Mouse (Mus musculus) heart, embryonic 16.5 days (tissue): Measurements from ENCODE around the gene Gm21903. TPM values are rescaled to one million over a fixed set of nuclear protein-coding genes. Genes with fewer than 3 reads are reported as not detected.
A peak's percentile ranks its signal among the peaks of the same experiment; 100 is the strongest.
"Not testable (repeated sequence)": the region's sequence is repeated elsewhere in the genome, so short reads cannot be mapped to it uniquely, and the experiment has no call there.

Source experiments
- ATAC-seq: fragments of 200-750 bp; cut with Nextera tagmentation; replicated peaks from 2 replicates; pipeline ENCODE4 v1.8.0; 2017; ENCODE audit warnings: moderate number of reproducible peaks; ENCODE audit not compliant: insufficient read depth, low FRiP score; ENCODE audit errors: extremely low read depth
- H3K27ac ChIP-seq: fragments of 300-500 bp; sonication (generic); 2 replicates; pipeline ENCODE4 v1.5.1; 2014; ENCODE audit warnings: mild to moderate bottlenecking, low read length, control low read depth, moderate library complexity
- H3K27me3 ChIP-seq: fragments of 300-500 bp; sonication (generic); 2 replicates; pipeline ENCODE4 v1.6.1; 2014; ENCODE audit warnings: low read length, mixed read lengths; ENCODE audit not compliant: control insufficient read depth, insufficient read depth
- H3K36me3 ChIP-seq: fragments of 300-500 bp; sonication (generic); 2 replicates; pipeline ENCODE4 v1.6.1; 2014; ENCODE audit not compliant: control insufficient read depth, insufficient read depth
- H3K4me1 ChIP-seq: fragments of 300-500 bp; sonication (generic); 2 replicates; pipeline ENCODE4 v1.6.1; 2014; ENCODE audit warnings: low read length, mixed read lengths; ENCODE audit not compliant: control insufficient read depth, insufficient read depth
- H3K4me2 ChIP-seq: fragments of 300-500 bp; sonication (generic); 2 replicates; pipeline ENCODE4 v1.6.1; 2014; ENCODE audit warnings: low read depth, mild to moderate bottlenecking, control low read depth, low read length
- H3K4me3 ChIP-seq: fragments of 300-500 bp; sonication (generic); 2 replicates; pipeline ENCODE4 v1.5.1; 2014; ENCODE audit warnings: mild to moderate bottlenecking, control low read depth, low read length
- H3K9ac ChIP-seq: fragments of 300-500 bp; sonication (generic); 2 replicates; pipeline ENCODE4 v1.6.1; 2014; ENCODE audit warnings: low read length, control low read depth
- H3K9me3 ChIP-seq: fragments of 300-500 bp; sonication (generic); replicated peaks from 2 replicates; pipeline ENCODE4 v1.6.1; 2016; ENCODE audit warnings: low read length; ENCODE audit not compliant: control insufficient read depth
- WGBS: fragments of 180-500 bp; shearing (Covaris S2); extraction: QIAGEN DNeasy Blood & Tissue Kit; methylation state at CpG from one replicate; pipeline ENCODE4 v1.1.7; 2014; 5-methylcytosine and 5-hydroxymethylcytosine counted together
- polyA plus RNA-seq: library from polyadenylated mRNA; unstranded; fragments of >200 nt; fragmentation: Nextera tagmentation; extraction: Ambion mirVana; gene quantifications from 2 replicates; pipeline ENCODE4 v1.2.1, GENCODE M21; 2015

Gm21903 gene
- not detected in 2 replicates for polyA plus RNA-seq

- no peak for ATAC-seq
- Histone ChIP-seq H3K27me3 (no peaks in the 10 kb centered on the region), H3K27ac (no peak within 1 kb of the TSS), H3K4me2 (no peak within 1 kb of the TSS), H3K4me3 (no peak within 1 kb of the TSS), H3K9ac (no peak within 1 kb of the TSS), H3K36me3 (no peaks in the 10 kb centered on the region), H3K9me3 (peaks cover 6% of the 10 kb centered on the region), H3K4me1 (no peaks in the 10 kb centered on the region)
Observed at GRCm38 (mm10) chr17:39043241-39043640, at the start of gene Gm21903. TSS of gene Gm21903 (minus strand) at chr17:39043341.

GRCm38 (mm10) chr17:39076937-39077336 is 33.8 kb upstream of the Gm21903 start, which contains the start of gene Esp23:
TSS of gene Esp23 (minus strand) at chr17:39077037.
- Histone ChIP-seq H3K4me3 (no peak within 1 kb of the TSS), H3K9me3 (peaks cover 12% of the 10 kb centered on the region), H3K36me3 (no peaks in the 10 kb centered on the region), H3K4me1 (no peaks in the 10 kb centered on the region), H3K27me3 (no peaks in the 10 kb centered on the region), H3K27ac (no peak within 1 kb of the TSS), H3K9ac (no peak within 1 kb of the TSS), H3K4me2 (no peak within 1 kb of the TSS)
- WGBS, result 39% methylated on average over 1 of the region's 1 CpGs
- ATAC-seq, result no peak

- no peak overlapping the region for H3K27ac ChIP-seq
- H3K4me2 ChIP-seq, result no peak overlapping the region
- no peak for ATAC-seq
- no peak overlapping the region for H3K9ac ChIP-seq
- H3K27me3 ChIP-seq, result no peaks in the 10 kb centered on the region
- H3K36me3 ChIP-seq, result no peaks in the 10 kb centered on the region
- H3K9me3 ChIP-seq, result peaks cover 7% of the 10 kb centered on the region
- H3K4me3 ChIP-seq, result no peak overlapping the region
- H3K4me1 ChIP-seq, result no peaks in the 10 kb centered on the region
Observed at GRCm38 (mm10) chr17:39063641-39064040, 20.5 kb upstream of the Gm21903 start.

- not testable (repeated sequence) for H3K4me2 ChIP-seq, H3K36me3 ChIP-seq, H3K27me3 ChIP-seq, H3K9me3 ChIP-seq, H3K9ac ChIP-seq, H3K4me1 ChIP-seq, H3K27ac ChIP-seq, ATAC-seq, H3K4me3 ChIP-seq
- 77% methylated on average over 3 of the region's 3 CpGs for WGBS
Observed at GRCm38 (mm10) chr17:39036395-39036794, 6.7 kb downstream of the Gm21903 start, which contains the start of gene Esp24. TSS of gene Esp24 (plus strand) at chr17:39036695.

- H3K4me3 ChIP-seq, result no peak overlapping the region
- H3K4me2 ChIP-seq, result no peak overlapping the region
- no peaks in the 10 kb centered on the region for H3K27me3 ChIP-seq
- no peaks in the 10 kb centered on the region for H3K36me3 ChIP-seq
- 55% methylated on average over 14 of the region's 14 CpGs for WGBS
- no peak overlapping the region for H3K27ac ChIP-seq
- ATAC-seq, result no peak
- H3K4me1 ChIP-seq, result no peaks in the 10 kb centered on the region
- no peak overlapping the region for H3K9ac ChIP-seq
- H3K9me3 ChIP-seq, result peaks cover 8% of the 10 kb centered on the region; the same call in 1 of the 2 replicates
Observed at GRCm38 (mm10) chr17:39017184-39017583, 26.0 kb downstream of the Gm21903 start.

- no peaks in the 10 kb centered on the region for H3K4me1 ChIP-seq
- no peaks in the 10 kb centered on the region for H3K36me3 ChIP-seq
- H3K4me3 ChIP-seq, result peak overlapping the region; percentile 20
- no peak overlapping the region for H3K9ac ChIP-seq
- peak overlapping the region; percentile 47 for H3K4me2 ChIP-seq
- H3K27ac ChIP-seq, result no peak overlapping the region
- H3K27me3 ChIP-seq, result no peaks in the 10 kb centered on the region
- H3K9me3 ChIP-seq, result no peaks in the 10 kb centered on the region
- whole genome bisulfite sequencing, result 36% methylated on average over 30 of the region's 30 CpGs
- ATAC-seq, result no peak
Observed at GRCm38 (mm10) chr17:39010675-39011638, 32.2 kb downstream of the Gm21903 start.

GRCm38 (mm10) chr17:39009846-39010245 is 33.3 kb downstream of the Gm21903 start:
- Histone ChIP-seq H3K4me3 (no peak overlapping the region), H3K9me3 (no peaks in the 10 kb centered on the region), H3K27ac (no peak overlapping the region), H3K27me3 (no peaks in the 10 kb centered on the region), H3K4me1 (no peaks in the 10 kb centered on the region), H3K9ac (no peak overlapping the region), H3K36me3 (no peaks in the 10 kb centered on the region), H3K4me2 (no peak overlapping the region)
- WGBS, result 81% methylated on average over 1 of the region's 1 CpGs
- ATAC-seq, result no peak

Other genes starting within 250 kb of the Gm21903 start
- gene Esp24, start 6.6 kb downstream of the Gm21903 start, polyA plus RNA-seq, result not detected in 2 replicates
- not detected in 2 replicates for gene Esp23, start 33.7 kb upstream of the Gm21903 start, polyA plus RNA-seq
- gene Esp22, start 52.0 kb upstream of the Gm21903 start, polyA plus RNA-seq, result not detected in 2 replicates